Mouse (Mus musculus): Measurements from ENCODE around the gene Hnrnpm.

The Hnrnpm gene

GRCm38 (mm10) chr17:33597271-33597670 is 89.4 kb downstream of the Hnrnpm start:
- DNase-seq (ENCODE audit: low spot score) = no peak

Data from urinary bladder, postnatal 25 days (tissue).